Mouse (Mus musculus) CH12.LX (cell line): ENCODE measurements around the gene Lrp2bp.

Source experiments
- TCF12 ChIP-seq: IDR thresholded peaks from 2 replicates; pipeline ENCODE4 v1.6.1; 2014; ENCODE audit warnings: low read depth, mild to moderate bottlenecking, inconsistent platforms, low read length, improper control_type of control experiment
- USF2 ChIP-seq: conservative IDR thresholded peaks from 2 replicates; pipeline ENCODE4 v1.6.1; 2011; ENCODE audit warnings: low read depth, low read length, improper control_type of control experiment
- ZMIZ1 ChIP-seq: IDR thresholded peaks from 2 replicates; pipeline ENCODE4 v1.6.1; 2012; ENCODE audit warnings: low read depth, mild to moderate bottlenecking, inconsistent platforms, low read length, improper control_type of control experiment

- TF ChIP-seq ZMIZ1 (no peak), TCF12 (no peak), USF2 (no peak)
Measured at GRCm38 (mm10) chr8:45990631-45991310, 8.3 kb upstream of the Lrp2bp start.
